Mouse (Mus musculus): ENCODE measurements around the gene Srgap1. TPM values are rescaled to one million over a fixed set of nuclear protein-coding genes. Genes with fewer than 3 reads are reported as not detected.

Gene Srgap1
- total RNA-seq, 1 experiment from 2014 or later = 0.14 TPM

DNA sequence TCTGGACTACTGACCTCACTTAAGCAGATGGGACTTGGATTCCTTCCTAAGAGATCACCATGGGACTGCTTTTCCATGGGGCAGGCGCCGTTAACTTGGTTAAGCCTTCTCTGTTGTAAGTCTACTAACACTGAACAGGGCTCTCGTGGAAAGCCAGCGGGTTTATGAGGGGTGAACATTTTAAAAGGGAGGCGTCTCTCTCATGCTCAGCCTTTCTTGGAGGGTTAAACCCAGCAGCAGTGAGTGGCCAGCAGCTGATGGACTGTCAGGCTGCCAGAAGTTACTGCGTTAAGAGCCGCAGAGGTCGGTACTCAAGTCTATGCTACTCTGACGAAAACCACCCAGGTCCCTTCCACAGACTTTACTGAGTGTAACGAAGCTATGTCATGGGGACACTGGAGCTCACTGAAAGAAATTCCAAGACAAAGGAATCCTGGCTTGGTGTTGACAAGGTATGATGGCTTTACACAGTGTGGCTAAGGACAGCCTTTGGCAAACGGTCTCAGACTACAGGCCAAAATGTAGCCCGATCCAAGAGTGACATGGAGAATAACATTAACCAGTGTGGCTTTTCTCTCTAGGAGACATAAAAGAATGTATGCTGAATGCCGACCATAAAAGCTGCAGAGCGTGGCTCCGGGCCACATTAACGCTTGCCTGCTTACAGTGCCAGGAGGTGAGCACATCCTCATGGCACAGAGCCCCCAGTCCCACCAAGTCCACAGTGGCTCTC lies 209.8 kb downstream of the Srgap1 start:
- ATAC-seq (replicated peaks; ENCODE audit: low read depth, poor library complexity, severe bottlenecking) = 0 out of 2 replicates have a peak, but pooled peaks have one; percentile 11

DNA sequence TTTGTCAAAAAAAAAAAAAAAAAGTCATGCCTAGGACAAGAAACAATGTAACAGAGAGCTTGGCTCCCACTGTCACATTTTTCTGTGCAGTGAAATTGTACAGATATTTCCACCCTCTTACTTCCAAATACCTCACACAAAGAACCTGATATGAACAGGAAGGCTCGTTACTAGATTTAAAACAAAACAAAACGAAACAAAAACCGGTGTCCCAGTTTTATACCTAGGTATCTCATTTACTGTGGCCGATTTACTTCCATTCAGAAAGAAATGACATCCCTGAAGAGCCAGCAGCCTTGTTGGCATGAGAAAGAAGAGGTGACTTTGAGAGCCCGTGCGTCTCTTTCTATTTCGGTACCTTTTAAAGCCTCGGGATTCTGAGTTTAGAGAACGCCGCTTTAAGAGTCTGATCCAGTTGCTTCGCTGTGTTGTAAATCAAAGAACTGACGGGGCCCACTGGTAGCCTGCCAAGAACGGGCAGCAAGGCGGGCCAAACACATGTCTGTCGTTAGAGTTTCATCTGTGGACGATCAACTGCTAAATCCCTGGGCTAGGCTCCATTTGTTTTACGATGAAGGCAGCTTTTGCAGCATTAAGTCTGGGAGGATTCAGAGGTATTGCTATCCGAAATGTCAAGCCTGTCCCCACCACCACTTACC lies 210.5 kb downstream of the Srgap1 start:
- peak; percentile 53 for ATAC-seq (replicated peaks; ENCODE audit: low read depth, poor library complexity, severe bottlenecking)

DNA sequence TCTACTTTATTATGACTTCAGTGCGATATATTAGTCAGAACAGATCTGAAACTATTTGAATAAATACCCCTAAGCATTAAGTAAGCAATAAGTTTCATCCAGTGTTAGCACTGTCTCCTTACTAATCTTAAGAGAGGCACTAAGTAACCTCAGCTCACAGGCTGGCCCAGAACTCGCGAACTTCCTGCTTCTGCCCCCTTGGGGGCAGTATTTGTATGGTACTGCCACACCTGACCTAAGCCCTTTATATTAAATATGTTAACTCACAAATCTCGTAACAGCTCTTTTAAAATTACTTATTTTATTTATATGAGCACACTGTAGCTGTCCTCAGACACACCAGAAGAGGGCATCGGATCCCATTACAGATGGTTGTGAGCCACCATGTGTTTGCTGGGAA lies 213.7 kb downstream of the Srgap1 start:
- ATAC-seq (replicated peaks; ENCODE audit: low read depth, poor library complexity, severe bottlenecking) = no peak

DNA sequence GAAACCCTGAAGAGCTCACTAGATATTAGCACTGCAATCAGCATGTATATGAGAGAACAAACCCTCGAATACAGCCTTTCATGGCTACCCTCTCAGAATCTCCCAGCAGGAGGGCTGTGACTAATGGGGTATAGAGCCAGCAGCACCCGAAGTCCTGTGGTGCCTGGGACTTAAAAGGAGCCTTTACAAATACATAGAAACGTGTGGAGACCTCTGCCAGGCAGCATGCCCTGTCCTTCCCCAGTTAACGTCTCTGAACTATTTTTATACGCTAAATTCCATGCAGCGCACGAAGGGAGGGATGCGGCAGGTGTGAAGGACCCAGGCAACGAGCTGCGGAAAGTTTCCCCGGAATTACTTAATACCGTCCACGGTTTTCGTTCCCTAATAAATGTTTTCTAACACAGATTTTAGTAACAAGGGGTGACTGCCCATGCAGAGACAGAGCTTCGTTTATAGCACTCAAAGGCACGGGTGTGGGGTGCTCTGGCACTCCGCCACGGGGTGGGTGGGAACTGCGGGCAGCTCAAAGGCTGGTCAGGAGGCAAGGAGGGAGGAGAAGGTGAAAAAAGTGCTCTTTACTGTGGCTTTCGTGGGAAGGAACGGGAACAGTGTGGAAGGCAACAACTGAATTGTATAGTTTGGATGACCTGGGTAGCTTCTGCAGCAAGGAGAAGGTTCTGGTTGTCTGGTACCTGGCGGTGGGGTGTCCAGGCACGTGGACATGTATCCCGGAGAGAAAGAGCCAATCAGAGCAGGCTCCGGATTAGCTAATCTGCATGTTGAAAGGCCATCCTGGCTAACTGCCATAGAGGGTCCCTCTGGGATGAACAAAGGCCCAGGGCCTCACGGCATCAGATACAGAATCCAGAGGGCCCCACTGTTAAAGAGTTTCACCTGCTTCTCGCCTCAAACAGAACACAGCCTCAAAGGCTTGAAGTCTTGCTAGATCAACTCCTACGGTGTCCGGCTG lies 216.5 kb downstream of the Srgap1 start:
- no peak for ATAC-seq (replicated peaks; ENCODE audit: low read depth, poor library complexity, severe bottlenecking)

DNA sequence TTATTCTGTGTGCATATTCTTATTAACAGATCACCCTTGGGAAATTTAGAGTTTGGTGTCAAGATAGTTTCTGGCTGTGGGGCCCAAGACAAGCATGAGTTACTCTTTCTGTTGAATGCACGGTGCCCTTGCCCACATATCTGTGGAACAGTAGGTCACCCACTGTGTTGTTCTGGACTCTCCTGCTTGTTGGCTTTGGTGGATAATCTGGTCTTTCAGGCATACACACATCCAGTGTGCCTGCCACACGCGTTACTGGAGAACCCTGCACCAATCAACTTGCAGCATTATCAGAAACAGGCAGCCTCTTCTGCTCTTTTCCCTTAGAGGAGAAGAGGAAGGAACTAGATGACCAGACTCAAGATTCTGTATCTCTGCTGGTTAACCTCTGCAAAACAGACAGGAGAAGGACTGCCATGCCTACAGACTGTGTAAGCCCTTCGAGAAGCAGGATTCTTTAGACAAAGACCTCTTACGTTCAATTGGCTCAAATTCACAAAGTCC lies 217.3 kb downstream of the Srgap1 start:
- ATAC-seq (replicated peaks; ENCODE audit: low read depth, poor library complexity, severe bottlenecking) = peak; percentile 91

DNA sequence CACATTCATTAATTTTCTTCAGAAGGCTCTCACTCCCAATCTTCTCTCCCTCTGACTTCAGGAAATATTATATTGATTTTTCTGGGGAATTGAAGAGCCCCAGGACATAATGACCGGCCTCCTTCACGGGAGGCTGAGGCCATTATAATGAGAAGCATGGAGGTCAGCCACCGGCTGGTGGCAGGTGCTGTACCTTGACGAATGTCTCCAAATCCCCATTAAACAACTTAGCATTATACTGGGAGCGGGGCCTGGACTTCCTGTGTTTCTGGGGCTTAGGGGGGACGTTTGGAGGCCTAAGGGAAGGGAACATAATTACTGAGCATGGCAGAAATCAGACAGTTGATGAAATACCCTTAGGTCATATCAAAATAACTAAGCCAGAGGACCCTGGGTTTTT lies 218.1 kb downstream of the Srgap1 start:
- no peak for ATAC-seq (replicated peaks; ENCODE audit: low read depth, poor library complexity, severe bottlenecking)

DNA sequence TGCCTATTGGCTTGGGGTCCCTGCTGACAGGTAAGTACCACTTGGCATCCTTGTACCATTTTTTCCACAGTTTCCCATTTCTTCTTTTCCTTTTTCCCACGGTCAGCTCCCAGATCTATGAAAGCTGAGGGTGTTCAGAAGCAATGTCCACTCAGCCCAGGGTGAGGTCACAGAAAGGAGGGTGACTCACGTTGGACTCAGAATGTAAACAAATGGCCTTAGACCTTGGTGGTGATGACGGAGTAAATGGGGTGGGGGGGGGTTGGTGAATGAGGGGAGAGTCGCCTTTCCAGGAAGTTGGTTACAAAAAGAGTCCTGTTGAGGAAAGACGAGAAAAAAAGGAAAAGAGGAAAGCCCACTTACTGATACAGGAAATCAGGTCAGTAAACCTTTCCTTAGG lies 224.4 kb downstream of the Srgap1 start:
- no peak for ATAC-seq (replicated peaks; ENCODE audit: low read depth, poor library complexity, severe bottlenecking)

DNA sequence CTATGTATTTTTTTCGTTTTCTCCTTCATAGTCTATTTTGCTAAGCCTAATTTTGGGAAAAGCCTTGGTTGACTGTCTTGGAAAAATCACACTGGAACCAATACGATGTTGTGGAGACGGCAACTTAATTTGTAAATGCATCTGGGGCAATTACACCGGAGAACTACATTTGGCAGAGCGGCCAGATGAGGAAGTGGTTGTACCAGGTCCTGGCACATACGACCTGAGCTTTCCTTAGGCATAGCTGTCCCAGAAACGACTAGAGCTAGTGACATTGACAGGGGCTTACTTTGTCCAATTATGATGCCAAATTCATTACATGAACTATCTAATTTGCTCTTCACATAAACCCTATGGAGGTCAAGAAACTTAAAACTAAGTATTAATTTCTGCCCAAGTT lies 226.3 kb downstream of the Srgap1 start:
- peak; percentile 69 for ATAC-seq (replicated peaks; ENCODE audit: low read depth, poor library complexity, severe bottlenecking)

DNA sequence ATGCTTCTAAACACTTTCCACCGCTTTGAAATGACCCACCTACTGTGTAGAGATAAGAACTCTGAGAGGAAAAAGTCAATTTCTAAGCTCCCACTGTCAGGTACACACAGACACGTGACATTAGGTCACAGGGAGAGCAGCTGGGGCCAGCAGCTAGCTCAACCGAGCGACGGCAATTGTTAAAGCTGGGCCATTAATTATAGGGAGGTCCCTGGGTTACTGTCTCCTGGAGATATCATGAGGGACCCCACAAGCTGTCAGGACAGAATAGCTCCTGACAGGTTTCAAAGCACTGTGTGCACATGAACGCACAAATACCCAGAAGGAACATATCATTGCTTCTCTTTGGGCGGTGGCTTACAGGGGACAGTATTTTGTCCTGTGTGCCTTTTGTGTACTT lies 229.1 kb downstream of the Srgap1 start:
- ATAC-seq (replicated peaks; ENCODE audit: low read depth, poor library complexity, severe bottlenecking) = no peak

DNA sequence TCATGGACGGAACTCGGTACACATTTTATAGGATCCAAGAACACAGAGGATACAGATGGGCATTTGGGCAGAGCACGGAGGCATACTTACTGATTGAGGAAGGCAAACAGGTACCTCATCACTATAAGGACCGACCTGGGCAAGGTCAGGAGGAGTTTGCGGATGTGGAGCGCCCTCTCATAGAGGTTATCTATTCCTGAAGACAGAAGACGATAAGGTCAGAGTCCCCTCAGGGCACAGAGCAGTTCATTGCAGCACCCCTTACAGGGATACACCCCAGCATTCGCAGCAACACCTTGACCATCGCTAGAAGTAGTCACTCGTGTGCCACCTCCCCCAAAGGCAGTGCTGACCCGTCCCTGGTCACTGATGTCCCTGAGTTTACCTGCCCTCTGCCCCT lies 239.3 kb downstream of the Srgap1 start:
- ATAC-seq (replicated peaks; ENCODE audit: low read depth, poor library complexity, severe bottlenecking) = no peak

DNA sequence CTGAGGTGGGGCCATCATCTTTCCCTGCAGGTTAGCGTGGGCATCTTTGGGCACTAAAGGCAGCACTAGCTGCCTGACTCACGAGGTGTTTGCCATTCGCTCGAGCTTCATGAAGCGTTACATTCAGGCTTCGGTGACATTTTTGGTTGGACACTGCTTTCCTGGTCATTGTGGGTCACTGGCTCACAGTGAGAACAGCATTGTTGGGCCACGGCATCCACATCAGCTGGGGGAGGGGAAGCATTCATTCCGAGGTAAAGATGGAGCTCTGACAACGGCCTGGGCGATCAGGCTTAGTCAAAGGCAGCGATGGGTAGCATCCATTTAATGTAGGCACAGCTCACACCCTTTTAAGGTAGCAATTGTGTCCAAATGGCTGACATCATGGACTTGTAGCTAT lies 240.3 kb downstream of the Srgap1 start:
- ATAC-seq (replicated peaks; ENCODE audit: low read depth, poor library complexity, severe bottlenecking) = no peak

DNA sequence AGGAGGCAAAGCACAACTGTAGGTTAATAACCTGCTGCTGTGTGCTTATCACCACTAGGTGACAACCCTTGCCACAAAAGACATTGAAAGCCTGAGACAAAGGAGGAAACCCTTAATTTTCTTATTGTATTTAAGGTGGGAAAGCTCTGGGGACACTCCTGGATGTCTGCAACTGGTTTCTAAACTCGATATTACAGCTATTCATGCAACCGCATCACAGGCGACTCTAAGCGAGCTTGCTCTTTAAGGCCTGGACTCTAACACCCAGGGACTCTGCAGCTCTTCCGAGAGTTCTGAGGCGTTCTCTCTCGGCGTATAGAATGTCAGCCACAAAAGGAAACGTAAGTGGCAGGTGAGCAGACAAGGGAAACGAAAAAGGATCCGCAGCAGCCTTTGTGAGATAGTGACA lies 241.2 kb downstream of the Srgap1 start:
- no peak for ATAC-seq (replicated peaks; ENCODE audit: low read depth, poor library complexity, severe bottlenecking)

DNA sequence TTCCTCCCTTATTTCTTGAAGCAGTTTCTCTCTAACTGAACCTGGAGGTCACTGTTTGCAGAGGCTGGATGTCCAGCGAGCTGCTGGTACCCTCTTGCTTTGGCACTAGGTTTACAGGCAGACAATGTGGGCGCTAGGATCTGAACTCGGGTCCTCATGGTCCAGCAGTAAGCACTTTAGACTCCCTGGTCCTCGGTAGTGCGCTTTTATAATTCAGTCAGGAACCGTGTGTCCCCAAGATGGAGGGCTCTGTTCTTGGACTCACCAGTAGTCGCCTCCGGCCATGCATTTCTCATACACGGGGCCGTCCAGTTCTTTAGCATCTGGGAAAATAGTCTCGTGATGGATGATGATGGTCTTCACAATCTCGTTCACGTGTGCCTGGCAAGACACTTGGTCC lies 242.6 kb downstream of the Srgap1 start:
- ATAC-seq (replicated peaks; ENCODE audit: low read depth, poor library complexity, severe bottlenecking) = no peak

DNA sequence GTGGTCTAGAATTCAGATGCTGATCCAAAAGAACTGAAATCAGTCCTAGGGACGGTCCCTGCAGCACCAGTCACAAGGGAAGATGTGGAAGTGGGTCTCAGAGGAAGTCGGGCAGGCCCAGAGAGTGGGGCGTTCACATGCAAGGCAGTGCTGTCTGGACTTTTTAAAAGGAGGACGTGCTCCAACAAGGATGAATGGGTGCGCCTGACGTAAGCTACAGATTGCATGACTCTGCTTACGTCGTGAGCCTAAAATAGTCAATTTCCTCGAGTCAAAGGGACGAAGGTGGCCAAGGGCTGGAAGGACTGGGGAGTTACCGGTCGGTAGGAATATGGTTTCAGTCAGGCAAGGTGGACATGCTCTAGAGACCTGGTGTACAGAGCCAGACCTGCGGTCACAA lies 247.1 kb downstream of the Srgap1 start:
- ATAC-seq (replicated peaks; ENCODE audit: low read depth, poor library complexity, severe bottlenecking) = no peak

DNA sequence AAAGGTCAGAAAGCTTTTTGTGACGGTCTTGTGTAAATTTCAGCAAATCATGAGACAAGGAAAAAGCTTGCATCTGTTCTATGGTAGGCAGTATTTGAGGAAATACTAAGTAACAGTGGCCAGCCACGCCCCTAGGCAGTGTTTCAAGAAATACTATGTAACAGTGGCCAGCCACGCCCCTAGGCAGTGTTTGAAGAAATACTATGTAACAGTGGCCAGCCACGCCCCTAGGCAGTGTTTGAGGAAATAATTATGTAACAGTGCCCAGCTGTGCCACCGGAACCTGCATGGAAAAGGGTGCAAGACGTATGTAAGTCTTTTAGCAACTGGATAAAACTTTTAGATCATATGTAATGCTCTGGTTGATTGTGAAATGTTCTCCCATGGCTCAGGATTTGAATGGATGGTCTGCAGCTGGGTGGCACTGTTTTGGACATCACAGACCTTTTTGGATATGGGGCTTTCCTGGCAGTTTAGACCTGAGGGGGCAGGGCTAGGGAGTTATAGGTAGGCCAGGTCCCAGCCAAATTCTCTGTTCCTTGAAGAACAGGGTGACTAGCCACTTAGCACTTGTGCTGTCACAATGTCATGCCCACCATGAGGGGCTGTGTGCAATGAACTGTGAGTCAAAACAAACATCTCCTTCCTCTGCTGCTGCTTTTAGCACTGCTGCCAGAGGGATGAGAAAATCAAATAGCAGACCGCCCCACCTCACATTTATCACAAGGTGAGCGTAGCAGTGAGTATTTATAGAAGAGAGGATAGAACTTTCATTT lies 250.9 kb downstream of the Srgap1 start:
- ATAC-seq (replicated peaks; ENCODE audit: low read depth, poor library complexity, severe bottlenecking) = peak; percentile 99

DNA sequence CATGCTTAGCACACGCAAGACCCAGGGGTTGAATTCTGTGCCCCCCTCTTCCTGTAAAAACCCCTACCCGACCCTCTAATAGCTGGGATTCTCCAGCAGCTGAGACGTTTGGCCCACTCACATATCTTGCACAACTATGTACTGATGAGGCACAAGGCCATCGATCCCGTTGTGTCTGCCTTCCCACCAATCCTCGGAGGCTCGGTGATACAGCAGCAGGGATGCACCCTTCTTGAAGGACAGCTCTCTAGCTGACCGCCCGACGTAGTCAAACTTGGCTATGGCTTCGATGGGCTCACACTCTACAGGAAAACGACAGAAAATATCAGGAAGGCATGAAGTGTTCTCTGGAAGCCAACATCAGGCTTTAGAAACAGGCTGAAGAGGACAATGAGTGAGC lies 252.6 kb downstream of the Srgap1 start:
- ATAC-seq (replicated peaks; ENCODE audit: low read depth, poor library complexity, severe bottlenecking) = no peak

DNA sequence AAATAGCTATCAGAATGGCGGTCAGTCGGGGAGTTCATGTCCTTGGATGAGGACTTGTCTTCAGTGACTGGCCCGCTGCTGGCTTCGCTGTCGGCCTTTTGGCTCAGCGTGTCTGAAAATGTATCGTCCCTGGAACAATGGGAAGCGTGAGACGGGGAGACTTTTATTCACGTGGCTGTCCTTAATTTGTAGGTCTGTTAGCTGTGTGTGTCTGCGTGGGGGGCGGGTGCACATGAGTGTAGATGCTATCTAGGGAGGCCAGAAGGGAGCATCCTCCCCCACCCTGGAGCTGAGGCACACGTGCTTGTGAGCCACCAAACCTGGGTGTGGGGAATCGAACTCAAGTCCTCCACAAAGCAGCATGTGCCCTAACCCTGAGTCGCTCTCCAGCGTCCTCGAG lies 254.5 kb downstream of the Srgap1 start:
- no peak for ATAC-seq (replicated peaks; ENCODE audit: low read depth, poor library complexity, severe bottlenecking)

DNA sequence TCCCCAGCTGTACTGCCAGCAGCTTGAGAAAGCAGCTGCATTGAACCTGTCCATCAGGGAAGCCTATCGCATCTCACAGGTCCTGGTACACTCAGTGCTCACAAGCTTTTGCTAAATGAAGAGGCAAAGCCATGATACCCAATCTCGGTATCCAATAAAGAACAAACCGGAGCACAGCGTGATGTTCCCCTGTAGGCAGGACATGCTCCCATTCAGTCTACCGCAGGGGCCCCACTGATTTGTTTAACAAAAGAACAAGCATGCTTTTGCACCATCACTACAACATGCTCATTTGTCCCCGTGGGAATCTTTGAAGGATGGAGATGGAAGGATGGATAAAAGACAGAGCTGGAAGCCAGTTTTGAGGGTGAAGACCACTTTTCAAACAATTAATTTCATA lies 257.0 kb downstream of the Srgap1 start:
- no peak for ATAC-seq (replicated peaks; ENCODE audit: low read depth, poor library complexity, severe bottlenecking)

DNA sequence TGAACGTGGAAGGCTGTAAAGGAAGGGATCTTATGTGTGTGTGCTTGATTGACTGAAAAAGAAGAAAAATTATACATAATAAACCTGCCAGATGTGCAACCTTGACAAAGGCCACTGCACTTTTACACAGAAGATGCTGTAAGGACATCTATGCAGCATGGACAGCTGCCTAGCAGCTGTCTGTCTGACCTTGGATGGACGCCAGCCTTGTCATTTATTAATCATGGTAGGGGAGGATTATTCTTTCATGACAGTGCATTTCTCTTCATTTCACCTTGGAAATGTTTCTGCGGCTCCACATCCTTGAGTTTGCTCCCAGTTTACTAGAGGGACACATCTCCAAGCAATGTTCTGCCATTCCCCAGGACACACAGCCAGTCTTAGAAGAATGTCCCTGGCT lies 258.6 kb downstream of the Srgap1 start:
- ATAC-seq (replicated peaks; ENCODE audit: low read depth, poor library complexity, severe bottlenecking) = no peak

DNA sequence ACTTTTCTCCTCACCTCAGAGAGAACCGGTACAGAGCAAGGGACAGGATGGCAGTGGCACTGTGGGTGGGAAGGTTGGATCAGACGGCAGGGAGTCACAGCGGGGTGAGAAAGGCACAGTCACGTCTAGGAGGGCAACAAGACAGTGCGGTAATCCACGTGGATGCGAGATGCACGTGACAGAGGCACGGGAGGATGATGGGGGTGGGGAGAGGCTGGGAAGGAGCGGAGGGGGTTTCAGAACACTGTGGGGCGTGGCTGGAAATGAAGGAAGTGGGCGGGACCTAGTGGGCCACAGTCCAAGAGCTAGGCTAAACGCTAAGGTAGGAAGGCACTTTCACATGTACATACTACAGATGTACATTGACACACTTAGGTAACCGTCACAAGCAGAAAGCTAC lies 266.0 kb downstream of the Srgap1 start:
- ATAC-seq (replicated peaks; ENCODE audit: low read depth, poor library complexity, severe bottlenecking) = peak; percentile 78
